Mouse (Mus musculus) heart, adult 2 months (tissue): Measurements from ENCODE around the gene Kcnq4. TPM values are rescaled to one million over a fixed set of nuclear protein-coding genes. Genes with fewer than 3 reads are reported as not detected.
A peak's percentile ranks its signal among the peaks of the same experiment; 100 is the strongest.

Experiments used
- DNase-seq, 2 experiments: peaks; one replicate each; pipeline ENCODE4 v3.0.0; 2021
- H3K27ac ChIP-seq: fragments of 200-600 bp; 2 replicates; pipeline ENCODE4 v1.8.1; 2022
- H3K27me3 ChIP-seq: fragments of 200-500 bp; 2 replicates; pipeline ENCODE4 v1.6.1; 2012; ENCODE audit warnings: mild to moderate bottlenecking, low read length, inconsistent platforms, mixed read lengths; ENCODE audit not compliant: control insufficient read depth, insufficient read depth
- H3K36me3 ChIP-seq: fragments of 200-500 bp; 2 replicates; pipeline ENCODE4 v1.6.1; 2012; ENCODE audit warnings: low read length, inconsistent platforms; ENCODE audit not compliant: control insufficient read depth, insufficient read depth
- H3K4me1 ChIP-seq: fragments of 200-500 bp; 2 replicates; pipeline ENCODE4 v1.6.1; 2011; ENCODE audit warnings: low read length; ENCODE audit not compliant: control insufficient read depth, insufficient read depth
- H3K4me3 ChIP-seq: fragments of 200-600 bp; 2 replicates; pipeline ENCODE4 v1.8.1; 2022
- H3K79me2 ChIP-seq: fragments of 200-500 bp; replicated peaks from 2 replicates; pipeline ENCODE4 v1.6.1; 2012; ENCODE audit warnings: mild to moderate bottlenecking, inconsistent platforms, low read length, moderate library complexity, mixed read lengths; ENCODE audit not compliant: control insufficient read depth, insufficient read depth
- H3K9ac ChIP-seq: fragments of 200-500 bp; 2 replicates; pipeline ENCODE4 v1.6.1; 2012; ENCODE audit warnings: low read depth, mild to moderate bottlenecking, control low read depth, inconsistent platforms, low read length, mixed read lengths
- CTCF ChIP-seq: fragments of 200-600 bp; IDR thresholded peaks from 2 replicates; pipeline ENCODE4 v1.8.1; 2022; ENCODE audit warnings: antibody characterized with exemption, mild to moderate bottlenecking, moderate library complexity
- EP300 ChIP-seq: fragments of 200-500 bp; IDR thresholded peaks from 2 replicates; pipeline ENCODE4 v1.6.1; 2011; ENCODE audit warnings: low read depth, low read length, control low read depth; ENCODE audit not compliant: insufficient read depth
- POLR2A ChIP-seq: fragments of 200-500 bp; IDR thresholded peaks from 2 replicates; pipeline ENCODE4 v1.6.1; 2011; ENCODE audit warnings: mild to moderate bottlenecking, low read depth, low read length, control low read depth; ENCODE audit not compliant: insufficient read depth
- WGBS: fragments of 180-500 bp; shearing (Covaris S2); methylation state at CpG from one replicate; pipeline ENCODE4 v1.1.7; 2018; 5-methylcytosine and 5-hydroxymethylcytosine counted together
- intact Hi-C: fragments of 180-260 bp; cut with DNase I; formaldehyde crosslinking; loops from one replicate; pipeline ENCODE4 v1.15.1; 2025
- polyA plus RNA-seq: library from polyadenylated mRNA; depleted of rRNA; stranded (reverse); fragments of >200 nt; gene quantifications from 2 replicates; pipeline ENCODE4 v1.2.3, GENCODE M21; 2012
- total RNA-seq, 2 experiments: library from RNA; stranded (reverse); gene quantifications; 2 replicates each; pipeline ENCODE4 v1.2.3; 2021

Kcnq4 gene
- total and polyA plus RNA-seq, 3 experiments = 1.6 to 6.9 (median 1.9) TPM

- TF ChIP-seq EP300 (no peak), POLR2A (0 out of 2 replicates have a peak, but pooled peaks have one; percentile 13), CTCF (no peak)
- Histone ChIP-seq H3K27ac (no peak overlapping the region), H3K4me3 (no peak overlapping the region), H3K79me2 (no peaks in the 10 kb centered on the region), H3K4me1 (peaks cover 1% of the 10 kb centered on the region; the same call in 1 of the 2 replicates), H3K9ac (no peak overlapping the region), H3K36me3 (no peaks in the 10 kb centered on the region), H3K27me3 (peaks cover 3% of the 10 kb centered on the region; the same call in 1 of the 2 replicates)
- peak in 1 of 2 experiments; percentile 17 for DNase-seq
- intact Hi-C loops = no loop called here
- WGBS = 64% methylated on average over 3 of the region's 3 CpGs
These were observed 4.8 kb downstream of the Kcnq4 start for GRCm38 (mm10) chr4:120743636-120744035.

- WGBS = 79% methylated on average over 6 of the region's 6 CpGs
- Histone ChIP-seq H3K4me1 (peaks cover 1% of the 10 kb centered on the region; the same call in 1 of the 2 replicates), H3K27me3 (no peaks in the 10 kb centered on the region), H3K36me3 (no peaks in the 10 kb centered on the region), H3K9ac (no peak overlapping the region), H3K4me3 (no peak overlapping the region), H3K27ac (no peak overlapping the region), H3K79me2 (no peaks in the 10 kb centered on the region)
- no peak for TF ChIP-seq EP300
- no peak for TF ChIP-seq CTCF
- TF ChIP-seq POLR2A = no peak
- intact Hi-C loops = no loop called here
- DNase-seq = peak in 1 of 2 experiments; percentile 23
These were observed 7.1 kb downstream of the Kcnq4 start for GRCm38 (mm10) chr4:120741303-120741702.

- no peaks in the 10 kb centered on the region for H3K27me3 ChIP-seq
- H3K4me1 ChIP-seq = peaks cover 6% of the 10 kb centered on the region
- intact Hi-C loops = no loop called here
- H3K79me2 ChIP-seq = no peaks in the 10 kb centered on the region
- H3K9ac ChIP-seq = no peak overlapping the region
- no peak overlapping the region for H3K4me3 ChIP-seq
- DNase-seq = no peak
- TF ChIP-seq EP300 = no peak
- H3K36me3 ChIP-seq = no peaks in the 10 kb centered on the region
- no peak overlapping the region for H3K27ac ChIP-seq
- 66% methylated on average over 5 of the region's 5 CpGs for WGBS
These were observed 14.3 kb downstream of the Kcnq4 start for GRCm38 (mm10) chr4:120734012-120734622.

- no peak overlapping the region for H3K4me3 ChIP-seq
- H3K27me3 ChIP-seq = no peaks in the 10 kb centered on the region
- intact Hi-C loops = no loop called here
- TF ChIP-seq CTCF (no peak), POLR2A (no peak), EP300 (no peak)
- WGBS = 86% methylated on average over 6 of the region's 6 CpGs
- H3K4me1 ChIP-seq = peaks cover 6% of the 10 kb centered on the region
- no peak for DNase-seq
- no peaks in the 10 kb centered on the region for H3K36me3 ChIP-seq
- H3K27ac ChIP-seq = no peak overlapping the region
- H3K9ac ChIP-seq = no peak overlapping the region
- no peaks in the 10 kb centered on the region for H3K79me2 ChIP-seq
These were observed 15.7 kb downstream of the Kcnq4 start for GRCm38 (mm10) chr4:120732737-120733136.

GRCm38 (mm10) chr4:120731030-120731644, 17.3 kb downstream of the Kcnq4 start:
- peak overlapping the region; percentile 68 for H3K4me3 ChIP-seq
- DNase-seq = peak; percentile 68 to 74
- TF ChIP-seq CTCF (no peak), EP300 (no peak), POLR2A (no peak)
- H3K27me3 ChIP-seq = no peaks in the 10 kb centered on the region
- intact Hi-C loops = no loop called here
- H3K36me3 ChIP-seq = no peaks in the 10 kb centered on the region
- peak overlapping the region; percentile 73 for H3K9ac ChIP-seq
- no peaks in the 10 kb centered on the region for H3K79me2 ChIP-seq
- H3K27ac ChIP-seq = peak overlapping the region; percentile 59
- H3K4me1 ChIP-seq = peaks cover 6% of the 10 kb centered on the region
- under 1% methylated on average over 40 of the region's 40 CpGs for WGBS

- Histone ChIP-seq H3K79me2 (no peaks in the 10 kb centered on the region), H3K4me3 (peak overlapping the region; percentile 68), H3K36me3 (no peaks in the 10 kb centered on the region), H3K4me1 (peaks cover 8% of the 10 kb centered on the region), H3K9ac (no peak overlapping the region), H3K27me3 (no peaks in the 10 kb centered on the region), H3K27ac (peak overlapping the region; percentile 59)
- intact Hi-C loops = no loop called here
- 27% methylated on average over 6 of the region's 6 CpGs for WGBS
- DNase-seq = no peak
- TF ChIP-seq EP300 = no peak
- no peak for TF ChIP-seq CTCF
- TF ChIP-seq POLR2A = no peak
These were observed 17.8 kb downstream of the Kcnq4 start for GRCm38 (mm10) chr4:120730574-120730973.
